Mouse (Mus musculus) heart, embryonic 13.5 days (tissue): ENCODE data around the gene Ifit3. TPM values are rescaled to one million over a fixed set of nuclear protein-coding genes. Genes with fewer than 3 reads are reported as not detected.
A peak's percentile ranks its signal among the peaks of the same experiment; 100 is the strongest.
"Not testable (repeated sequence)": the region's sequence is repeated elsewhere in the genome, so short reads cannot be mapped to it uniquely, and the experiment has no call there.

Source experiments
- ATAC-seq: fragments of 200-750 bp; cut with Nextera tagmentation; 2 replicates; pipeline ENCODE4 v1.8.0; 2017; ENCODE audit warnings: moderate TSS enrichment; ENCODE audit not compliant: insufficient number of reproducible peaks, low FRiP score, low TSS enrichment; ENCODE audit errors: extremely low read depth
- H3K27ac ChIP-seq: fragments of 300-500 bp; sonication (generic); replicated peaks from 2 replicates; pipeline ENCODE4 v1.5.1; 2015; ENCODE audit warnings: moderate library complexity, mild to moderate bottlenecking, inconsistent platforms
- H3K27me3 ChIP-seq: fragments of 300-500 bp; sonication (generic); replicated peaks from 2 replicates; pipeline ENCODE4 v1.6.1; 2015; ENCODE audit warnings: mild to moderate bottlenecking, inconsistent platforms
- H3K36me3 ChIP-seq: fragments of 300-500 bp; sonication (generic); 2 replicates; pipeline ENCODE4 v1.6.1; 2015; ENCODE audit warnings: mild to moderate bottlenecking, inconsistent platforms
- H3K4me1 ChIP-seq: fragments of 300-500 bp; sonication (generic); 2 replicates; pipeline ENCODE4 v1.6.1; 2015; ENCODE audit warnings: inconsistent platforms
- H3K4me2 ChIP-seq: fragments of 300-500 bp; sonication (generic); 2 replicates; pipeline ENCODE4 v1.6.1; 2015; ENCODE audit warnings: inconsistent platforms, mild to moderate bottlenecking, moderate library complexity
- H3K4me3 ChIP-seq: fragments of 300-500 bp; sonication (generic); 2 replicates; pipeline ENCODE4 v1.5.1; 2015; ENCODE audit warnings: moderate library complexity, mild to moderate bottlenecking, inconsistent platforms
- H3K9ac ChIP-seq: fragments of 300-500 bp; sonication (generic); 2 replicates; pipeline ENCODE4 v1.6.1; 2015; ENCODE audit warnings: inconsistent platforms, mild to moderate bottlenecking, moderate library complexity
- H3K9me3 ChIP-seq: fragments of 300-500 bp; sonication (generic); 2 replicates; pipeline ENCODE4 v1.6.1; 2016; ENCODE audit warnings: inconsistent platforms
- WGBS: fragments of 180-500 bp; shearing (Covaris S2); methylation state at CpG from one replicate; pipeline ENCODE4 v1.1.7; 2015; ENCODE audit warnings: mixed read lengths; 5-methylcytosine and 5-hydroxymethylcytosine counted together
- polyA plus RNA-seq: library from polyadenylated mRNA; unstranded; fragments of >200 nt; fragmentation: Nextera tagmentation; extraction: Ambion mirVana; gene quantifications from 2 replicates; pipeline ENCODE4 v1.2.1, GENCODE M21; 2015

Ifit3 gene
- polyA plus RNA-seq, 1 experiment from 2014 or later: 1.6 TPM

DNA sequence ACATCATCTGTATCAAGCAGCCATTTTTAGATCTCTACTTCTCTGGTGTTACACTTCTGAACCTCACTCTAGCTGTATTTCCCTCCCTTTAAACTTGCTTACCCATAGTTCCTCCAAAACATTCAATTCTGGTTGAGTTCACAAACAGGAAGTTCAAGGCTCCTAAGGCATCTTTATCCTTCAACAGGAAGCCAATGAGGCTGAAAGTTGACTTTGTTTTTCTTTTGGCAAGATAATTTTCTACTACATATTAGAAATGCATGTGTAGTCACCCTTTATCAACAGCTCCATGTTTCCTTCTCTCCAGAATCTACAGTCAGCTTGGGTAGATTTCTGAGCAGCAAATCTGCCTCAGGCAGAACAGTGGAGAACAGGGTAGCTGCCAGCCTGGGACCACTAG lies 20.8 kb upstream of the Ifit3 start:
- no peak for ATAC-seq
- Histone ChIP-seq H3K36me3 (no peaks in the 10 kb centered on the region), H3K27me3 (no peaks in the 10 kb centered on the region), H3K9me3 (no peaks in the 10 kb centered on the region), H3K4me1 (0 out of 2 replicates have a peak, but pooled peaks cover 3% of the 10 kb centered on the region), H3K9ac (no peak overlapping the region), H3K4me2 (no peak overlapping the region), H3K27ac (no peak overlapping the region), H3K4me3 (no peak overlapping the region)

DNA sequence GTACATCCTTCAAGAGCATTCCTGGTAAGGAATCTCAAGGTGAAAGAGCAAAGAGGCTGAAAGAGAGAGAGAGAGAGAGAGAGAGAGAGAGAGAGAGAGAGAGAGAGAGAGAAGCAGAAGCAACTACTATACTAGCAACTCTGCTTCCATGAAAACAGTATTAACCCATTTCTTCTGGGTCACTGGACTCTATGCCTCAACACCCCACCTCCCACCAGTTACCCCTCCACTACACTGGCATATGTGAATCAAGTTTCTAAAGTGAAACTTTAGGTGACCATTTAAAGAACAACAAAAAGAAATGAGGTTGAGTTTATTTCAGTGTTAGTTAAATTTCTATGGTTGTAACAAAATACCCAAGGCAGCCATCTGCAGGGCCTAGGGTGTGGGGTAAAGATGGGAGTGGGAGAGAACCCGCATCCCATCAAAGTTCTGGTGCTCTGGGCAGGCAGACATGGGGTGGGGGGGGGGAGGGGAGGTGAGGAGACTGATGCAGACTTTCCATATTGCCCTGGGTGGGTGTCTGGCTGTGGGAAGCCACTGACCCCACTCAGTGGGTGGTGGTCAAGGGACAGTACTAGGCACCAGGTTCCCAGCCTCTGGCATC lies 17.1 kb upstream of the Ifit3 start:
- no peak overlapping the region for H3K27ac ChIP-seq
- no peaks in the 10 kb centered on the region for H3K27me3 ChIP-seq
- 62% methylated on average over 1 of the region's 1 CpGs for WGBS
- H3K4me3 ChIP-seq: no peak overlapping the region
- H3K9me3 ChIP-seq: no peaks in the 10 kb centered on the region
- no peak overlapping the region for H3K9ac ChIP-seq
- H3K36me3 ChIP-seq: no peaks in the 10 kb centered on the region
- no peak overlapping the region for H3K4me2 ChIP-seq
- ATAC-seq: no peak
- peaks cover 14% of the 10 kb centered on the region for H3K4me1 ChIP-seq

DNA sequence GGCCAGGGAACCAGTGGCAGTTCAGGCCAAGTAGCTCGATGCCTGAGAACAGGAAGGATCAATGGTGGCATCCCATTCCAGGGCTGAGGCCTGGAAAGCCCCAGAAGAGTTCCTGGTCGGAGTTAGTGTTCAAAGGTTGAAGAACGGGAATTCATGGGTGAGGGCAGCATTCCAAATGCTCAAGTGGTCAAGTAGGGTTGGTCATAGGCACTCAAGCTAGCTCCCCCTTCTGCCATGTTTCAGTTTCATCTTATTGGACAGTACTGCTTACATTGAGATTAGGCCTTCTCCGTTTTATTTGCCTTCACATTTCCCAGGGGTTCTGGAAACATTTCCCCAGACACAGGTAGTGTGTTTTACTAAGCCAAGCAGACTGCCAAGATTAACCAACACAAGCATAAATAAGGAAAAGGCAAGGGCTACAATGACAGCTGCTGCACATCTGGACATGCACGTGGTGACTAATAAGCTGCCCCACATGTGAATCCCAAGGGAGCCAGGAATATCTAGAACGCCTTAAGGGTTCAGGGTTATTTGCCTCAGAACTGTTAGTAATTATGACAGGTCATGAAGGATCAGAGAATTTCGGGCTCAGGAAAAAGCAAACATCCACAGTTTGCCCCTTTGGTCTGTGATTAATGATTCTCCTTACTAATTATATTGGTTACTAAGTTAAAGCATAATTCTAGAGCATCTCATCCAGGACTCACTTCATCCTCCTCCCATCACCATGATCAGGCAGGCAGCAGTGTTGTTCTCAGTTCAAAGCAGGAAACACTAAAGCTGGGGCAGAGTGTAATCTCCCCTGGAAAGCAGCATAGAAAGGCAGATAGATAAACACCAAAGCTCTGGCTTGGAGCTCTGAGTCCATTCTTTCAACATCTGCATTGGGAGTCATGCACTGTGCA lies 14.1 kb upstream of the Ifit3 start:
- H3K27ac ChIP-seq: 0 out of 2 replicates have a peak overlapping the region, but pooled peaks have one; percentile 1
- H3K27me3 ChIP-seq: no peaks in the 10 kb centered on the region
- H3K9me3 ChIP-seq: no peaks in the 10 kb centered on the region
- no peak overlapping the region for H3K4me3 ChIP-seq
- no peak for ATAC-seq
- H3K9ac ChIP-seq: no peak overlapping the region
- 70% methylated on average over 7 of the region's 7 CpGs for WGBS
- H3K36me3 ChIP-seq: peaks cover 10% of the 10 kb centered on the region; the same call in 1 of the 2 replicates
- H3K4me1 ChIP-seq: peaks cover 14% of the 10 kb centered on the region
- H3K4me2 ChIP-seq: no peak overlapping the region

DNA sequence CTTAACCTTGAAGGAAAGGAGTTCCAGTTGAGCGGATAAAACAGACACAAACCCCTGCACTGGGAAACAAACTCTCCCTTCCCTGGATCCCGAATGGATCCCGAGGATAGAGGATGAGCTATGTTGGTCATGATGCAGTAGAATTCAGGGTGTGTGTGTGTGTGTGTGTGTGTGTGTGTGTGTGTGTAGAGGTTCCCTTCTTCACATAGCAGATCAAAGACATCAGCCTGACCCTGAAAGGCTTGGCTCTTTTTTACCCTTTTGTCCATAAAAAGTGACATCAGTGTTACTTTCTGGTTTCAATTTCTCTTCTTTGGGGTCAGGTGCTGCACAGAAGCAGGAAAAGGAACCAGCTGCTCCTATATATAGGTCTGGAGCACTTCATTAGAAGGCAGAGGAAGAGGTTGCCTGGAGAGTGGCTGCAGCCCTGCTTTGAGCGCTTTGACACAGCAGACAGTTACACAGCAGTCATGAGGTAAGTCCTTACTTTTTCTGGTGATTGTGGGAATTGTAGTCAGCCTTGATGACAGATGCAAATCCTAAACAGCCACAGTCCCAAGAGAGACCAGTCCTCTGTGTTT lies 13.3 kb upstream of the Ifit3 start:
- no peak for ATAC-seq
- Histone ChIP-seq H3K27ac (0 out of 2 replicates have a peak overlapping the region, but pooled peaks have one; percentile 1), H3K4me2 (no peak overlapping the region), H3K9me3 (no peaks in the 10 kb centered on the region), H3K27me3 (no peaks in the 10 kb centered on the region), H3K36me3 (peaks cover 10% of the 10 kb centered on the region; the same call in 1 of the 2 replicates), H3K4me1 (peaks cover 14% of the 10 kb centered on the region), H3K9ac (no peak overlapping the region), H3K4me3 (no peak overlapping the region)
- WGBS: 52% methylated on average over 4 of the region's 4 CpGs

DNA sequence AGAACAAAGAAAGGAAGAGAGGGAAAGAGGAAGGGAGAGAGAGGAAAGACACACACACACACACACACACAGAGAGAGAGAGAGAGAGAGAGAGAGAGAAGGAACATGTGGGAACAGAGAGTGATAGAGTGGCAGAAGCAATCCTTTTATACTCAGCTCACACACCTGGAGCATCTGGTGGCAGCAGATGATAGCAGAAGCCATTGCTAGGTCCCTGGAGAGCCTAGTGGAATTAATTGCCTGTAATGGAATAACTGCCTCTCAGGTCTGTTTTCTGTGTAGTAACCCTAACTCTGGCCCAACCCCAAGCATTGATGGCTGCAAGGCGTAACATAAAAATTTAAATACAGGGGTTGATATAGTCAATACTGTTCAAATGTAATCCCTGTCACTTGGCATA lies 12.3 kb upstream of the Ifit3 start:
- 81% methylated on average over 1 of the region's 1 CpGs for WGBS

DNA sequence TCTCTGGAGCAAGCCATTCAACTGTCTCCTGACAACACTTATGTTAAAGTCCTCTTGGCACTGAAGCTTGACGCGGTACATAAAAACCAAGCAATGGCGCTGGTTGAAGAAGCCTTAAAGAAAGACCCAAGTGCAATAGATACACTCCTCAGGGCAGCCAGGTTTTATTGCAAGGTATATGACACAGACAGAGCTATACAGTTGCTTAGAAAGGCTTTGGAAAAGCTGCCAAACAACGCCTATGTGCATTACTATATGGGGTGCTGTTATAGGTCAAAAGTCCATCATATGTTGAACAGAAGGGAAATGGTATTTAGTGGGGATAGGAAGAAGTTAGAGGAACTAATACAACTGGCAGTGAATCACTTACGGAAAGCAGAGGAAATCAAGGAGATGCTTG lies 9.7 kb upstream of the Ifit3 start:
- Histone ChIP-seq H3K36me3 (peaks cover 10% of the 10 kb centered on the region; the same call in 1 of the 2 replicates), H3K4me2 (no peak overlapping the region), H3K9ac (no peak overlapping the region), H3K27ac (no peak overlapping the region), H3K4me1 (peaks cover 14% of the 10 kb centered on the region), H3K4me3 (no peak overlapping the region), H3K27me3 (no peaks in the 10 kb centered on the region), H3K9me3 (no peaks in the 10 kb centered on the region)
- ATAC-seq: no peak
- 88% methylated on average over 5 of the region's 5 CpGs for WGBS

More for the DNA sequence above, 12.3 kb upstream of the Ifit3 start:
- Histone ChIP-seq H3K9ac (no peak overlapping the region), H3K9me3 (no peaks in the 10 kb centered on the region), H3K27ac (no peak overlapping the region), H3K36me3 (peaks cover 10% of the 10 kb centered on the region; the same call in 1 of the 2 replicates), H3K4me2 (no peak overlapping the region), H3K27me3 (no peaks in the 10 kb centered on the region), H3K4me1 (peaks cover 14% of the 10 kb centered on the region), H3K4me3 (no peak overlapping the region)
- ATAC-seq: no peak

DNA sequence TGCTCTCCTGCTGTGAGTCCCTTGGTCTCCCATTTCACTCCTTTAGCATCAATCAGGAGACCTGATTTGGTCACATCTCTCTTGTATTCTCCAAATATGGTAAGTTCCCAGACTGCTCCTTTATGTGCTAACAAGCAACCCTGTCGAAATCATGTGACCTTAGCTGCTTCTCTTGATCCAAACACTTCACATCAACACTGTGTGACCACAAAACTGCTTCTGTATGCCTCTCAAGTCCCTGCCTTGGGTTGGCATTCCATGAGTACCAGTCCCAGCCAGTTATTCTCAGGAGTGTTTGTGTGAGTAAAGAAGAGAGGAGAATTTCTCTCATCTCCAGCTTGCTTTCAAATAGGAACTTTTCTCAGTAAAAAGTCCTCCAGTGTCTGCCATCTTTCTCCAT lies 6.2 kb upstream of the Ifit3 start:
- no peak overlapping the region for H3K4me3 ChIP-seq
- no peak overlapping the region for H3K27ac ChIP-seq
- H3K9ac ChIP-seq: no peak overlapping the region
- no peaks in the 10 kb centered on the region for H3K9me3 ChIP-seq
- H3K4me1 ChIP-seq: no peaks in the 10 kb centered on the region
- 58% methylated on average over 1 of the region's 1 CpGs for WGBS
- H3K4me2 ChIP-seq: no peak overlapping the region
- H3K36me3 ChIP-seq: peaks cover 10% of the 10 kb centered on the region; the same call in 1 of the 2 replicates
- ATAC-seq: no peak
- no peaks in the 10 kb centered on the region for H3K27me3 ChIP-seq

DNA sequence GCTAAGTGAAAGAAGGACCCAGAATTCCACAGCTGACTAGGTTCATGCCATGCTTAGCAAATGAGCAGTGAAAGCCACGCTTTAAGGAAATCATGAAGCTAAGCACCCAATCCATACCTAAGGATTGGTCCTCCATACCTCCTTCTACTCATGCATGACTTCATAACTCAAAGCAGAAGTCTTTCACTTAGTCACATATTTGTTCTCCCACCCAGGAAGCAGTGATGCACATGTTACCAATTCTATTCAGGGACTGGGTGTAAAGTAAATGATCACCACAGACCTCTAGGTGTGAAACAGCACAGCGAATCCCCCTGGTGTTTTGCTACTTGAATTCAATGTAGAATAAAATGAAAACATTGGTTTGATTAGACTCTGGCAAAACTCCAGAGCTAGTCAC lies 635 bp upstream of the Ifit3 start:
- 82% methylated on average over 2 of the region's 2 CpGs for WGBS
- H3K9me3 ChIP-seq, ATAC-seq, H3K4me1 ChIP-seq, H3K4me2 ChIP-seq, H3K36me3 ChIP-seq, H3K27ac ChIP-seq, H3K4me3 ChIP-seq, H3K9ac ChIP-seq, H3K27me3 ChIP-seq: not testable (repeated sequence)

DNA sequence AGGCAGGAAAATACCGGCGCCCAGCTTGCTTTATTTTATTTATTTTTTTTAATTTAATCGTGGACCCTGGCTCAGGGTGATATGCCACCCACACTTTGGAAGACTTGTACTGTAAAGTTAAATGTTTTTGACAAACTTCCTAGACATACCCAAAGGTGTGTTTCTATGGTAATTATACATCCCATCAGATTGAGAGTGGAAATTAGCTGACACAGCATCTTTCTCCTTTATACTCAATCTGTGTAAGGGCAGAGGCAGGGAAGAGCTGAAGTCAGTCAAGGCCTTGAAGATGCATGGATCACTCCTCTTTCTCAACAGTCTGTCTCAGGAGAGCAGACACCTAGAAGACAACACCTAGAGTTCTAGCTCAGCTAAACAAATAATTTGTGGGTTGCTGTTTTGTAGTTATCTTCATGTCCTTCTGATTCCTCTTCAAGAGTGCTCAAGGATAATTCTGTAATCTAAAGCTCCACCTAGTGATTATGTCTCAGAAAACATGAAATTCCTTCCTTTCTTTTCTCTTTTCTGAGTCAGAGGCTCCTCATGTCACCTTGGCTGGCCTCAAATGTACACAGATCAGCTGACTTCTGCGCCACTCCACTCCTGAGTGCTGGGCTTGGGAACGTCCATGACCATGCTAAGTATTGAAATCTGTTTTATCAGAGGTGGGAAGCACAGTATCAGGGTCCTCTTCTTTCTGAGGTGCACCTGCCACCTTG lies 2.6 kb downstream of the Ifit3 start:
- not testable (repeated sequence) for H3K4me3 ChIP-seq, H3K36me3 ChIP-seq, H3K9ac ChIP-seq, H3K27me3 ChIP-seq, H3K9me3 ChIP-seq, H3K4me1 ChIP-seq, ATAC-seq, H3K4me2 ChIP-seq, H3K27ac ChIP-seq
- WGBS: 57% methylated on average over 5 of the region's 5 CpGs

DNA sequence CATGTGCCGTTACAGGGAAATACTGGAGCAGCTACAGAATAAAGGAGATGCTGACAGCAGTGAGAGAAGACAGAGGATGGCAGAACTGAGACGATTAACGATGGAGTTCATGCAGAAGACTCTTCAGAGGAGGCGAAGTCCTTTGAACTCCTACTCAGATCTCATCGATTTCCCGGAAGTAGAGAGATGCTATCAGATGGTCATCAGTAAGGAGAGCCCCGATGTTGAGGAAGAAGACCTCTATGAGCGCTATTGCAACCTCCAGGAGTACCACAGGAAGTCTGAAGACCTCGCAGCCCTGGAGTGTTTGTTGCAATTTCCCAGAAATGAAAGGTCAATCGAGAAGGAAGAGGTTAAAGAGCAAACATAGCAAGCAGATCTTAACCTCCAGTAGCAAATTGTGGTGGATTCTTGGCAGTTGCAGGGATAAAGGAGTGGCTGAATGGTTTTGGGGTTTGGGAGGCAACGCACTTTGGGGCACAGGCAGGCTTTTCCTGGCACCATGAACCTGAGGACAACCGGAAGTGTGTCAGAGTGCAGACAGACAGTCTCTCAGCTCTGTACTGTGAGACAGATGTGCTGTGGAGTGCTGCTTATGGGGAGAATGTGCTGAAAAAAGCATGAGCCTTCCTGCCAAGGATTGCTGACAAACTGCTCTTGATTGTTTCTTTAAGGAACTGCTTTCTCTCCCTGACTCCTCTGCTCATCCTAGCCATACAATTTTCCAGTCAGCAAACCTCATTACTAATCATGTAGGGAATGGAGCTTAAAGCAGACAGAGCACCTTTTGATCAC lies 4.8 kb downstream of the Ifit3 start:
- not testable (repeated sequence) for H3K4me3 ChIP-seq, H3K4me1 ChIP-seq, ATAC-seq, H3K9ac ChIP-seq, H3K27ac ChIP-seq, H3K36me3 ChIP-seq, H3K9me3 ChIP-seq, H3K4me2 ChIP-seq, H3K27me3 ChIP-seq
- WGBS: 66% methylated on average over 7 of the region's 12 CpGs
